Mouse (Mus musculus) megakaryocyte, embryonic 14.5 days (primary cell): ENCODE measurements at regions not wholly inside any gene's neighbourhood (a gene's known extent, or its start where the extent isn't known, plus 50 kb on each side); places are given as distances from the start of the nearest gene placed in this dataset.

Experiments used
- FLI1 ChIP-seq: IDR thresholded peaks from 2 replicates; pipeline ENCODE4 v1.6.1; 2012; ENCODE audit warnings: low read length, inconsistent platforms, mixed read lengths
- GATA1 ChIP-seq: IDR thresholded peaks from 3 replicates; pipeline ENCODE4 v1.6.1; 2012; ENCODE audit warnings: mixed read lengths, low read length, inconsistent platforms, borderline replicate concordance

- no peak for TF ChIP-seq GATA1
- TF ChIP-seq FLI1: no peak
Observed at GRCm38 (mm10) chr2:117432010-117432409, 89.2 kb upstream of the Rasgrp1 start.
